Mouse (Mus musculus): ENCODE measurements at regions not wholly inside any gene's neighbourhood (a gene's known extent, or its start where the extent isn't known, plus 50 kb on each side); places are given as distances from the start of the nearest gene placed in this dataset.
A peak's percentile ranks its signal among the peaks of the same experiment; 100 is the strongest.

DNA sequence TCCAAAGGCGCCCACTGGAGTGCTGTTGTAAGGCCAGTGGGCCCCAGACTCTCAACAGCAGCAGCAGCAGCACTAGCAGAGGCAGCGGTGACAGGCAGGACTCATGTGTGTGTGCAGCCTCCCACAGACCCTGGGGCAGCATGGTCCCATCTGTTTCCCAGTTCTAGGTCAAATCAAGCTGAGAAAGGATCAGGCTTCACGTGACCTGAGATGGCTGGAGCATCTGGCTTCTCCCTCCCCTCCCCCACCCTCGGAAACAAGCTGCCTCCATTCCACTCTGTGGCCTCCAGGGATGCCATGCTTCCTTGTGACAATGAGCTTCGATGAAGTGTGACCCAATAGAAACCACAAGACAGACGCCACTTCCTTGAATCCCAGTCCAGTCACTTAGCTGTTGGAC is 128.8 kb downstream of the Mycn start:
- H3K27ac ChIP-seq = no peak overlapping the region

DNA sequence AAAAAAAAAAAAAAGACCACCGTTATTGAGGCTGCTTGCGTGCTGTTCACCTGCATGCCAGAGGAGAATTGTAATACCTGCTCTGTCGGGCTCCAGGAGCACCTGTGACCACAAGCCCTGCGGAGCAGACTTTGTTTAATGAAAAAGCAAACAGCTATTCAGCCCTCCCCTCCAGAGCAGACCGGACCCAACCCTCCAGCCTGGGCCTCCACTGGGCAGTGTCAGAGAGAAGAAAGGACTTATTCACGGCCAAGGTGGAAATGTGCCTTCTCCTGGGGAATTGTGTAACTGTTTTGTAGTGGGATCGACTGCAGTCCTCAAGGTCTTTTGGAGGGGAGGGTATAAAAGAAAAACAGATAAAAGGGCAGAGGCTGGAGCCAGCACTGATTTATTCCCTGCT is 130.8 kb downstream of the Mycn start:
- H3K27ac ChIP-seq = no peak overlapping the region
- ATAC-seq (ENCODE audit: low FRiP score, low read depth) = 0 out of 2 replicates have a peak, but pooled peaks have one; percentile 46
- no peak overlapping the region; the same call in 1 of the 2 replicates for H3K4me3 ChIP-seq

More for the DNA sequence above, 128.8 kb downstream of the Mycn start:
- WGBS = 40% methylated on average over 6 of the region's 6 CpGs
- Histone ChIP-seq H3K27me3 (0 out of 2 replicates have a peak, but pooled peaks cover 3% of the 10 kb centered on the region), H3K4me2 (replicated peaks) (no peak overlapping the region), H3K4me3 (no peak overlapping the region), H3K9ac (no peak overlapping the region), H3K36me3 (no peaks in the 10 kb centered on the region), H3K9me3 (no peaks in the 10 kb centered on the region), H3K4me1 (peaks cover 27% of the 10 kb centered on the region)
- ATAC-seq (ENCODE audit: low FRiP score, low read depth) = no peak

DNA sequence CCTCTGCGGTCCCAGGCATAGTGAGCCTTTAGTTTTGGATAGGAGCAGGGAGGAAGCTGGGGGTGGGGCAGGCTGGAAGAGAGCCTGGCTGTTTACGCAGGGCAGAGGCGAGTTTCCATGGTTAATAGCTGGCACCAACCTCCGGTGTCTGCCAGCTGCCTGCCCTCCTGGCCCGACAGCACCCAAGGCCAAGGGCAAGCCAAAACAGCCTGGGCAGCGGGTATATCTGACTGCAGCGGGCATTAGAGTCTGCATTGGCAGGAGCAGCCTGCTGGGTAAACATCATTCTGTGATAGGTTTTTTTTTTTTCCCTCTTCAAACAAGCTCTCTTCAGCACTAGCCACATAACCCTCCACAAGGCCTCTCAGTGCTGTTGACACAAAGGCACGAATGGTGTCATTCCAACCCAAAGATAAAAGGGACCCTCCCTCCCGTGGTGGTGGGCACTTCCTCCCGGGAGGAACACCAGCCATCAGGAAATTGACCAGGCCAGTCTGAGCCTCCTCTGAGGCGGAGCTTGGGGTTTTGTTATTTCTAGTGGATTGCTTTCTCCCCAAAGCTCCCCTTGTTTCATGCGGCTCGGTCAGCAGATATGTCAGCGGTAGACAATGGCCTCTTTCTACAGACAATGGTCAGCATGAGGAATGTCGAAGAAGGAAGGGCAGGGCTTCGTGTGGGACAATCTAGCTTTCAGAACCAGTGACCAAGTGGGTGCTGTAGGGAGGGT is 131.4 kb downstream of the Mycn start:
- H3K4me3 ChIP-seq = peak overlapping the region; percentile 22

More for the DNA sequence above, 130.8 kb downstream of the Mycn start:
- WGBS = 8% methylated on average over 7 of the region's 7 CpGs
- Histone ChIP-seq H3K4me2 (replicated peaks) (peak overlapping the region; percentile 57), H3K27me3 (0 out of 2 replicates have a peak, but pooled peaks cover 3% of the 10 kb centered on the region), H3K9ac (no peak overlapping the region), H3K9me3 (no peaks in the 10 kb centered on the region), H3K4me1 (peaks cover 27% of the 10 kb centered on the region), H3K36me3 (no peaks in the 10 kb centered on the region)

DNA sequence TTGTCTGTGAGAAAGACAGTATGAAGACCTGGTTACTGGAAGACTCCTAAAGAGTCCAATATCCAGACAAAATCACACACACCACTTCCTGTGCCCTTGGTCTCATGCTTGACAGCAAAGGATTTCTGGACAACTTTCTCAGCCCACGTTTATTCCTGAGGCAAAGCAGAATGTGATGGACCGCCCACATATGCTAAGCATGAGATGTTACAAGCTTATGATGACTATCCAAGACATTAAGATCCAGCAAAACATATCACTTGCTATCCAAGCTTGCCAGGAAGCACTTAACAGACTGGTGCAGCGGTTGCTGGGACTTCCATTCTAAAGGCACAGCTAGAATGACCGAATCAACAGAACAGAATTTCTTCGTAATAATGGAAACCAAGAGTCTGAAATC is 133.6 kb downstream of the Mycn start:
- Histone ChIP-seq H3K27me3 (0 out of 2 replicates have a peak, but pooled peaks cover 3% of the 10 kb centered on the region), H3K4me3 (no peak overlapping the region), H3K36me3 (no peaks in the 10 kb centered on the region), H3K4me1 (peaks cover 27% of the 10 kb centered on the region), H3K4me2 (replicated peaks) (no peak overlapping the region), H3K9ac (no peak overlapping the region), H3K9me3 (no peaks in the 10 kb centered on the region), H3K27ac (no peak overlapping the region)
- WGBS = 90% methylated on average over 5 of the region's 5 CpGs
- no peak for ATAC-seq (ENCODE audit: low FRiP score, low read depth)

More for the DNA sequence above, 131.4 kb downstream of the Mycn start:
- Histone ChIP-seq H3K27me3 (0 out of 2 replicates have a peak, but pooled peaks cover 3% of the 10 kb centered on the region), H3K9ac (no peak overlapping the region; the same call in 1 of the 2 replicates), H3K4me2 (replicated peaks) (peak overlapping the region; percentile 57), H3K9me3 (no peaks in the 10 kb centered on the region), H3K36me3 (no peaks in the 10 kb centered on the region), H3K4me1 (peaks cover 27% of the 10 kb centered on the region), H3K27ac (no peak overlapping the region)
- WGBS = 8% methylated on average over 16 of the region's 16 CpGs
- peak; percentile 51; the same call in 1 of the 2 replicates for ATAC-seq (ENCODE audit: low FRiP score, low read depth)

DNA sequence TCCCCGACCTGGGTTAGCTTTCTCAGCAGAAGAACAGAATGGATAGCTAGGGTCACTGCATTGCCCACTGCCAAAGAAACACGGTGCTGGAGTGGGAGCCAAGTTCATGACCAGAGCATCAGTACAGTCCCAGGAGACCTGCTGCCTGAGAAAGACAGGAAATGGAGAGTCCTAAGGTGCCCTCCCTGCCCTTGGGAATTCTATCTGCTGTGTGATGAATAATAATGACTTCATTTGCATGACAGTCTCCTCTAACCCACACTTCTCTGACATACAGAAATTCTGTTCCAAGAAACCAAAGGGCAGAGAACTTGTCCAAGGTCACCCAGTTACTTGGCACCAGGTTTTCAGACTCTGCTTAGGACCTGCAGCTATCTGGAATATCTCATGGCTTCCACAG is 138.1 kb downstream of the Mycn start:
- no peak overlapping the region for H3K9ac ChIP-seq
- no peak overlapping the region for H3K27ac ChIP-seq
- no peaks in the 10 kb centered on the region for H3K9me3 ChIP-seq
- no peaks in the 10 kb centered on the region for H3K27me3 ChIP-seq
- no peaks in the 10 kb centered on the region for H3K36me3 ChIP-seq
- no peak for ATAC-seq (ENCODE audit: low FRiP score, low read depth)
- H3K4me2 ChIP-seq (replicated peaks) = no peak overlapping the region
- no peak overlapping the region for H3K4me3 ChIP-seq
- WGBS = 64% methylated on average over 2 of the region's 2 CpGs
- no peaks in the 10 kb centered on the region for H3K4me1 ChIP-seq

DNA sequence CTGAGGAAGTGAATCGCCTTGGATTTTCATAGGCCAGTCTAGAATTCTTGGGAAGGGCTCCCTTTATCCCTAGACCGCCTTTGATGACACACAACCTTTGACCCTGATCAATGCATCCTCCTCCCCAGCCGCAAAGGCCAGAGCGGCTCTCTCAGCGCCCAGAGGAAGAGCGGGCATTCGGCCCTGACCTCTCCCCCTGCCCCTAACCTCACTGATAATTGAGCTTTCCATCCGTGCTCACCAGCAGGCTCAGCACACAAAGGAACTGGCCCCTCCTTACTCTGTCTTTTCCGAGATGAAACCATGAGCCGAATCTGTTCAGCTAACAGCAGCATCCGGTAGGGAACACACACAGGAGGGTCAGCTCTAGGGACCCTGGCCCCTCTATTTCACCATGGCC is 139.3 kb downstream of the Mycn start:
- H3K27ac ChIP-seq = no peak overlapping the region
- no peaks in the 10 kb centered on the region for H3K27me3 ChIP-seq
- H3K36me3 ChIP-seq = no peaks in the 10 kb centered on the region
- no peaks in the 10 kb centered on the region for H3K4me1 ChIP-seq
- no peak overlapping the region for H3K4me3 ChIP-seq
- WGBS = 25% methylated on average over 11 of the region's 11 CpGs
- no peak overlapping the region for H3K9ac ChIP-seq
- no peaks in the 10 kb centered on the region for H3K9me3 ChIP-seq
- no peak overlapping the region for H3K4me2 ChIP-seq (replicated peaks)
- no peak for ATAC-seq (ENCODE audit: low FRiP score, low read depth)

DNA sequence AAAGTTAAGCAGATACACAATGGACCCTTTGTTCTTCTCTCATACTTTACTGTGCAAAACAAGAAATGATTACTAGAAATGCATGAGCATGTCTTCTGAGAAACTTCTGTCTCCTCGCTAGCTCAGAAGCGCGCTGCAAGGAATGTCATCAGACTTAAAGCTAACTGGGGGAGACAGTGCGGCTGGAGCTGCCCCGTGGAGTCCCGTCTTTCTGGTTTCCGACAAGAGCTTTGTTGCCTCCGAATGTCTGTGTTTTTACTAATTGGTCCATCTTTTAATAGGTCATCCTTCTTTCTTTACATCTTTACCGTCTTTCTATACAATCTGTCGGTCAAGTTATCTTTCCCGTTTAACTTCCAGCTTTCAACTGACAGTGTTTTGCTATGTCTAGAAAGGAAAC is 140.0 kb downstream of the Mycn start:
- Histone ChIP-seq H3K27me3 (no peaks in the 10 kb centered on the region), H3K9me3 (no peaks in the 10 kb centered on the region), H3K27ac (no peak overlapping the region), H3K4me1 (no peaks in the 10 kb centered on the region), H3K36me3 (no peaks in the 10 kb centered on the region), H3K4me3 (no peak overlapping the region), H3K4me2 (replicated peaks) (no peak overlapping the region), H3K9ac (no peak overlapping the region)
- 75% methylated on average over 11 of the region's 11 CpGs for WGBS
- ATAC-seq (ENCODE audit: low FRiP score, low read depth) = no peak

DNA sequence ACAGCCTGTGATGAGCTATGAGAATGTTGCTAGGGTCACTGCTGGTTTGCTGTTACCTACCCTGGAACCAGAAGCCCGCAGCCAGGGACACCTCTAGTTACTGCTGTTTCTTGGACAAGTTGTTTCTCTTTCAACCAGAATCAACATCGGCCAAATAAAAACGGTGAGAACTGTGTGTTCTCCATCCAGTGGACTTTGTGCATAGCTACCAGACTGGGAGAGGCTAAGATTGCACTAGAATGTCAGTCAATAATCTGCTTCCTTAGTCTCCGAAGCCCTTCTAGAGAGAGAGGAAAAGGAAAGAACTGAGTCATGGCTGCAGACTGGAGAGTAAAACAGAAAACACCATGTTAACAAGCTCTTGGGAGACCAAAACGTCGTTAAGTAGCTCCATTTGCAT is 141.6 kb downstream of the Mycn start:
- no peaks in the 10 kb centered on the region for H3K27me3 ChIP-seq
- no peaks in the 10 kb centered on the region for H3K9me3 ChIP-seq
- H3K4me2 ChIP-seq (replicated peaks) = no peak overlapping the region
- H3K9ac ChIP-seq = no peak overlapping the region
- WGBS = 92% methylated on average over 6 of the region's 6 CpGs
- no peak overlapping the region for H3K4me3 ChIP-seq
- no peak overlapping the region for H3K27ac ChIP-seq
- ATAC-seq (ENCODE audit: low FRiP score, low read depth) = no peak
- no peaks in the 10 kb centered on the region for H3K4me1 ChIP-seq
- no peaks in the 10 kb centered on the region for H3K36me3 ChIP-seq

DNA sequence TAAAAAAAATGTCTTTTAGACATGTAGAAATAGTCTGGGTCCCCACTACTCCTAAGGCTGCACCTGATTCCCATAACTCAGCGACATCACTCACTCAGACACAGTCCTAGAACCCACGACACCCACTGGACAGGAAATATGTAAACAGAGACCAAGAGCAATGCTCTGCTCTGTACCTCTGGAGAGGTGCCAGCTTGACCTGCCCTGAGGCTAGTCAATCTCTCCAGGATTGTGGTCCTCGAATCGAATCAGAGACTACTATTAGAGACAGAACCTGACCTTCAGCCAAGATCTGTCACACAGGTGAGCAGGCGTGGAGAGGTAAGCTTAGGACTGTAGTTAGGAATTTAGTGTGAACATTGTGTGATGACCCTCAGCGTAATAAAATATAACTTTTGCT is 152.7 kb downstream of the Mycn start:
- Histone ChIP-seq H3K9me3 (no peaks in the 10 kb centered on the region), H3K36me3 (no peaks in the 10 kb centered on the region), H3K4me2 (replicated peaks) (no peak overlapping the region), H3K4me1 (peaks cover 42% of the 10 kb centered on the region), H3K9ac (no peak overlapping the region), H3K27me3 (peaks cover 18% of the 10 kb centered on the region; the same call in 1 of the 2 replicates), H3K4me3 (no peak overlapping the region), H3K27ac (no peak overlapping the region)
- 66% methylated on average over 6 of the region's 6 CpGs for WGBS
- no peak for ATAC-seq (ENCODE audit: low FRiP score, low read depth)

DNA sequence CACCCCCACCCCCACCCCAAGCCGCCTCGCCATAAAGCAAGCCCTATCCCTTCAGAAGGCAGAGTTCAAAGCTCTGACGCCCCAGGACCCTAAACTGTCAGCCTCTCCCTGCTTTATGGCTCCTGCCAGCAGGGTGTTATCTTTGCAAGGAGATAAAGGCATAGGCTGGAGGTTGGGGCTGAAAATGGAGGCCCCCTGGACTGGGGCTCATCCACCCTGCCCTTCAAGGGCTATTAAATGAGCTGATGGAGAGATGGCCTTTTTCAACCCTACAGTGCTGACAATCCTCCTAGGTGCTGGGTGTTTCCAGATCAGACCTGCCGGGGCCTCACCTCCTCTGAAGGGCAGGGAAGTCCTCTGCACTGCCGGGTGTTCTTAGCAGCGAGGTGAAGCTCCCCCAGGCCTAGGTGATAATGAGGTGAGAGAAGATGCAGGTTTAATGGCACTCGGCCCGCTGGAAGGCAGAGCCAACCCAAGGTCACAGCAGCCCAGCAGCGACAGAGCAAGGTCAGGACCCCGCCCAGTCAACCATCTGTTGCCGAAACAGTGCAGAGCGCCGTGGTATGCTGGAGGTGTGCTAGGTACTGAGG is 153.4 kb downstream of the Mycn start:
- H3K27ac ChIP-seq = no peak overlapping the region
- no peak overlapping the region for H3K9ac ChIP-seq
- H3K27me3 ChIP-seq = peaks cover 18% of the 10 kb centered on the region; the same call in 1 of the 2 replicates
- no peaks in the 10 kb centered on the region for H3K9me3 ChIP-seq
- peaks cover 44% of the 10 kb centered on the region for H3K4me1 ChIP-seq
- H3K4me2 ChIP-seq (replicated peaks) = peak overlapping the region; percentile 62
- WGBS = 12% methylated on average over 13 of the region's 13 CpGs
- no peaks in the 10 kb centered on the region for H3K36me3 ChIP-seq
- ATAC-seq (ENCODE audit: low FRiP score, low read depth) = peak; percentile 46; the same call in 1 of the 2 replicates
- H3K4me3 ChIP-seq = peak overlapping the region; percentile 33; the same call in 1 of the 2 replicates

DNA sequence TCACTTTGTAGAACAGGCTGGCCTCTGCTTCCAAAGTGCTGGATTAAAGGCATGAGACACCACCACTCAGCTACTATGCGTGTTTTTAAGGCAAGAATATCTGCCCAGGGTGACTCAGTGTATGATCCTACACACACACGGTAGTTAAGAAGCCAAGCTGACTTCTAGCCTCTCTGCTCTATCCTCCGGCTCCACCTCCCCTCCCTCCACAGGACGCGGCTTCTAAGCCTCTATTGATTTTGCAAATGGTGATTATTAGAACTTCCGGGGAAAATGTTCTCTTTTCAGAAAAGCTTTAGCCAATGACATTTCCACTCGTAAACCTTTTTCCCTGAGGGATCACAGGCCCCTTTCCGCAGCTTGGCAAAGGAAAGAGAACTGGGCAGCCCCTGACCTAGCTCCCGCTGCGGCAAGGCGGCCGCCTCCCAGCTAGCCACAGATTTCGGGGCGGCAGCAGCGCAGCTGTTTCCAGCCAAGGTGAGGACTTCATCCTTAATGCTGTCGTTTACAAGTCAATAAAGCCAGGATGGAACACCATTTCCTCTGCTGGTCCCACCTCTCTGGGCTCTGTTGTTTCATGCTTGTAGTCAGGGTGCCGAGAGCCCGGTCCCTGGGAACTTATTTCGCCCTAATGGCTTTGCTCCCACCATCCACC is 154.0 kb downstream of the Mycn start:
- peaks cover 44% of the 10 kb centered on the region for H3K4me1 ChIP-seq
- no peak overlapping the region for H3K27ac ChIP-seq
- ATAC-seq (ENCODE audit: low FRiP score, low read depth) = no peak
- peaks cover 18% of the 10 kb centered on the region; the same call in 1 of the 2 replicates for H3K27me3 ChIP-seq
- H3K4me3 ChIP-seq = peak overlapping the region; percentile 33
- 4% methylated on average over 19 of the region's 19 CpGs for WGBS
- no peaks in the 10 kb centered on the region for H3K9me3 ChIP-seq
- peak overlapping the region; percentile 62 for H3K4me2 ChIP-seq (replicated peaks)
- H3K36me3 ChIP-seq = no peaks in the 10 kb centered on the region
- H3K9ac ChIP-seq = no peak overlapping the region

DNA sequence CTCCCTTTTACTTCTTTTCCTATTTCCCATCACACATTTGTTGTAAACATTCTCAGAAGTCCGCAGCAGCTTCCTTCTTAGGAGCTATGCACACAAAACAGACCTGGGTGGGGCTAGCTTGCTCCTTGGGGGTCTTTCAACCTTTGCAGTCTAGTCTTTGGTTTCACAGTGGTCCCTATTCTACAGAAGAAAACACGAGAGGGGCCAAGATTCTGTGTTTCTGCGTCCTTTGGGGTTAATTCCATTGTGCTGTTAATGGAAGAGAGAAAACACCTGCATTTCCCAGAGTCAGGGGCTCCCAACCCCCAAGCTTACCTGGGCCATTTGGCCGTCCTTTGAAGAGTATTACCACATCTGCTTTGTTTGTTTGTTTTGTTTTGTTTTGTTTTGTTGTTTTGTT is 154.6 kb downstream of the Mycn start:
- no peak for ATAC-seq (ENCODE audit: low FRiP score, low read depth)
- 24% methylated on average over 4 of the region's 4 CpGs for WGBS
- H3K4me1 ChIP-seq = peaks cover 41% of the 10 kb centered on the region

More for the DNA sequence above, 154.6 kb downstream of the Mycn start:
- no peaks in the 10 kb centered on the region for H3K9me3 ChIP-seq
- peaks cover 18% of the 10 kb centered on the region; the same call in 1 of the 2 replicates for H3K27me3 ChIP-seq
- H3K4me3 ChIP-seq = no peak overlapping the region
- H3K36me3 ChIP-seq = no peaks in the 10 kb centered on the region
- H3K9ac ChIP-seq = no peak overlapping the region
- H3K4me2 ChIP-seq (replicated peaks) = peak overlapping the region; percentile 62; the same call in 1 of the 2 replicates
- no peak overlapping the region for H3K27ac ChIP-seq

All from limb, embryonic 13.5 days (tissue).